Mouse (Mus musculus) NIH3T3 (cell line): ENCODE measurements at regions not wholly inside any gene's neighbourhood (a gene's known extent, or its start where the extent isn't known, plus 50 kb on each side); places are given as distances from the start of the nearest gene placed in this dataset.

Source experiments
- DNase-seq: peaks from one replicate; pipeline ENCODE4 v3.0.0-alpha.2; 2012; ENCODE audit warnings: low read depth

- DNase-seq, result no peak
Observed at GRCm38 (mm10) chr13:37149066-37149781, 99.2 kb upstream of the F13a1 start.

- DNase-seq, result no peak
Observed at GRCm38 (mm10) chr13:37148627-37149026, 98.6 kb upstream of the F13a1 start.

DNA sequence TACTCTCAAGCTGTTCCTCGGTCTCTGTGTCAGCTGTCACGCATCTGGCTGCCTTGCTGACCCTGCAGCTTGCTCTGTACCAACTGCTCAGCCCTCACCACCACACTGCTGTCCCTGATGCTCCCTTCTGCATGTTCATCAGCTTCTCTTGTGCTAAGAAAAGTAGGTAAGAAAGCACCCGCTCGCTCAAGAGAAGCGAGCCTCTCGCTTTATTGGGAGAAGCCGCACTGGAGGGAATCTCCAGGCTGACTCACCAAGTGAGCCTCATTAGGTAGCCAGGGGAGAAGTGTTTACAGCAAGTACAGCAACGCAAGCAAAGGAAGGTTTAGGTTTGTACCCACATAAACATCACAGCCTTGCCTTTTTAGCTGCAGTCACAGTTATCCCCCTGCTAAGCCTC is 97.7 kb upstream of the F13a1 start:
- DNase-seq, result no peak

GRCm38 (mm10) chr13:37142812-37143211 is 92.8 kb upstream of the F13a1 start:
- no peak for DNase-seq

- no peak for DNase-seq
Observed at GRCm38 (mm10) chr13:37135115-37135514, 85.1 kb upstream of the F13a1 start.

DNA sequence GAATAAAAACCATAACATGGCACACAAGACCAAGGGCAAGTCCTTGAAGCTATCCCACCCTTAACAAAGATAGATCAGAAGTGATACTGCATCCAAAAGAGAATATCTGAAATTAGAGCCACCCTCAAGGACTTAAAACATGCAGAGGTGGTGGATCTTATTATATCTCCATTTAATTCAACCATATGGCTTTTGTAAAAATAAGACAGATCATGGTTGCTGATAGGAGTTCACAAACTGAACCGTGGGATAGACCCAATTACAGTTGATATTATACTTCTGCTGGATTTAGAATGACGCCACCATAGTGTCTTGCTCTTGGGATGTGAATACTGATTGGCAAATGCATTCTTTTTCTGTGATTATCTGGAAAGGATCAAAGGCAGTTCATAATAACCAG is 84.5 kb upstream of the F13a1 start:
- no peak for DNase-seq

- DNase-seq, result no peak
Observed at GRCm38 (mm10) chr13:37130637-37131036, 80.6 kb upstream of the F13a1 start.

DNA sequence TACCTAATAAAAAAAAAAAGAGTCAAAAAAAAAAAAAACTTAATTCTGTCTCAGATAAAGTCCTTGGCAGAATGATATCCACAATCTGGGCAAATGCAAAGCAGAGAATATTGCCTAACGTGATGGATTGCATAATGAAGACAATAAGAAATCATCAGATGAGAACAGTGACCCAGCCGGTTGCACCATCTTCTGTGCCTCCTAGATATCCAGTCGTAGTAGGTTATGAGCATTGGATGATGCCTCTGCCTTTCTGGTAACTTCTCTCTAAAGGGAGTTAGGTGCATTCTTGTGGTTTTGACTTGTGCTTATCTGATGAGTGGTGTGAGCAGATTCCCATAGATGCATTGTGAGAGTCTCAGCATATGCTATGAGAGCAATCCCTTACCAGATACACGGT is 71.6 kb upstream of the F13a1 start:
- DNase-seq, result peak; percentile 2

GRCm38 (mm10) chr13:37120219-37120618 is 70.2 kb upstream of the F13a1 start:
- DNase-seq, result no peak

DNA sequence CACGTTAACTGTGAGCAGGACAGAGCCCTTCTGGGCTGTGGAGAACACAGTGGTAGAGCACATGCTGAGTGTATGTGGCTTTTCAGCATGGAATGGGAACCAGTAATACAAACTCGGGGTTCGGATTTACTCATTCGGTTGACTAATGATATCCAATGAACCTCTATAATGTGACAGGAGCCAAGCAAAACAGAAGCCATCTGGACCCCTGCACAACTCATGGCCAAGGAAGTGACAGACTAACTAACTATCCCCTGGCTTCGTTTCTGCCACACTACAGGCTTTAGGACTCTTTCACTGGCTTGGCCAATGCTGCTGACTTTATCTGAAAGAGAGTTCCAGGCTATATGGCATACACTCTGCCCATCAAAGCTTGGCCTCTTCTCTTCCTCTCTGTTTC is 64.3 kb upstream of the F13a1 start:
- DNase-seq, result no peak

DNA sequence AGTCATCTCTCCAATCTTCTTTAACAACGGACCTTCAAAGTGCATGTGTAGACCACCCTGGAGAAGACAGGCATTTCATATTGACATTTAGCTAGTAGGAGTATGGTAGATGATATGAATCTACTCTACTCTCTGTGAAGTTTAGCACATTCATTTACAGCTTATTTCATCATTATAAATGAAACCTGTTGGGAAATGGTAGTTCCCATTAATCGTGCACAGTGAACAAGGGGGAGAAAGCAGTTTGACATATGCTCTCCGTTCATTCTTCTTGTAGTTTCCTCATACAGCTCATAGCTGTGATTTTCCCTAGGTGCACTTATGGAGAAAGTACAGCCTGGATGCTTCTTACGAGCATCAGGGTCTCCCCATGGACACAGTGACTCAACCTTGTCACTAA is 61.7 kb upstream of the F13a1 start:
- DNase-seq, result peak; percentile 3

- DNase-seq, result no peak
Observed at GRCm38 (mm10) chr13:37107721-37108120, 57.7 kb upstream of the F13a1 start.

DNA sequence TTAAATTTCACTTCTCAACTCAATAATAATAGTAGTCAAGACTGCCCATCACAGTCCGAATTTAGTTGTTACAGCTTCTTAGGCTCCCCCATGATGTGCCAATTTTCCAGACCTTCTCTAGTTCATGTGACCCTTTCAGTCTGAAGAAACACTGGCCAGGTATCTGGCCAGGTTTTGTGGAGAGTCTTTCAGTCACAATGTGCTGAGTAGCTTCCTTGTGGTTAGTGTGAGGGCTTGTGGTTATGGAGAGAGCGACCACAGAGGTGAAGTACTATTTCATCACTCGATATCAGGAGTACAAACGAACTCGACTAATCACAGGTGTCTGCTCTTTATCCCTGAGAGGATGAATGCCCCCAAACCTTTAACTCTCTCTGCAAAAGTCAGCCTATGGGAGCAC is 56.0 kb upstream of the F13a1 start:
- no peak for DNase-seq

- no peak for DNase-seq
Observed at GRCm38 (mm10) chr13:37104410-37105294, 54.6 kb upstream of the F13a1 start.

DNA sequence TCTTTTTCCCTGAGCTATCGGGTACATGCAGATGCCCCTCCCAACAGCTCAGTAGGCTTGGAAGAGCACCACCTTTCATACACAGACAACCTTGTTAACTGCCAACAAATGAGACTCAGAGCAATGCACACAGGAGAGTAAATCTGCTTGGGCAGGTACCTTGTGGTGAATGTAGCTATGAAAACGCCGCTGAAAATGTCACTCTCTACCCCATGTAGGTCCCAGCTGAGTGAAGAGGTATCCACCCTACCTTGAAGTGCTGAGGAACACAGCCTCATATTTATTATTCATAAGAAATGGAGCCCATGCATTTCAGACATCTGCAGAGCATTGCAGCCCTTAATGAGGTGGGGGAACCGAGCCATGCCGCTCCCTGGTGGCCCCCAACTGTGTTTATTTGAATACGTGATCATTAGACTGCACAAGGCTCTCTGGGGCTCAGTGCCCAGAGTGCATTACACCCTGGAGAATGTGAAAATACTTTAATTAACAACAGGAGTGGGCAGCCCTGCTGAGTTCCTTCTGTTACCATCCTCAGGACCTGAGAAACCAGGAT is 53.8 kb upstream of the F13a1 start:
- DNase-seq, result no peak

DNA sequence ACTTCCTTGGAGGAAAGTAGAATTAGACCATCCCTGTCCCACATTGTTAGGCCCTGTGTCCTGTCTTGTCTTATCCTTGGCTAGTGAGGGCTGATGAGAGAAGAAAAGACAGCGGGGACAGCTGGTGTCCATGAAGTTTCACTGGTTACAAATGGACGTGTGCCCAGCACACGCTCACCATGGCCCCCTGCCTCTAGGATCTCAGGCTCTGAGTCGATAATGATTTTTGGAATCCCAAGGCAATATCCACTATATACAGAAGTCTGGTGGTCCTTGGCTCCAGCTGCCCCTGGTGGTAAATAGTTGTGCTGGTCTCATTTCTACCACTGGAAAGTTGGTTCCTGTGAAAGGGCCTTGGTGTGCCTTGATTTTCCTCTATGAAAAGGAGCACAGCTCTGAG is 51.7 kb upstream of the F13a1 start:
- no peak for DNase-seq
